Mouse (Mus musculus): ENCODE data around the gene Ahcyl2. TPM values are rescaled to one million over a fixed set of nuclear protein-coding genes. Genes with fewer than 3 reads are reported as not detected.
"Not testable (repeated sequence)": the region's sequence is repeated elsewhere in the genome, so short reads cannot be mapped to it uniquely, and the experiment has no call there.

Ahcyl2 gene
- polyA plus RNA-seq, 1 experiment from 2014 or later: 20.2 TPM

DNA sequence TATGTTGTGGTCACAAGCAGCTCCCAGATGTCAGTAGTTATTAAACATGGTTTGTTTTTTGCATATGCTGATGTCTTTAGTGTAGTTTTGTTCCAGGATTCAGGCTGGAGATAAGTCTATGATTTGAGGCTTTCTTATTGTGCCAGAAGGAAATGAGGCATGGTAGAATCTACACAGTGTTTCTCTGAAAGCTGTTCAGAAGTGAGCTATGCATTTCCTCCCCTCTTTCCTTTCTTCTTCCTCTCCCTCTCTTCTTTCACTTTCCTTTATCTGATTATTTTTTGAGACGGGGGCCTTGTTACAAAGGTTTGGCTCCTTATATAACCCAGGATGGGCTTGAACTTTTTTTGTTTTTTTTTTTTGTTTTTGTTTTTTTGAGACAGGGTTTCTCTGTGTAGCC lies 25.7 kb downstream of the Ahcyl2 start:
- Histone ChIP-seq H3K9ac (no peak overlapping the region), H3K4me1 (replicated peaks) (0 out of 2 replicates have a peak, but pooled peaks cover 8% of the 10 kb centered on the region), H3K4me3 (no peak overlapping the region), H3K4me2 (no peak overlapping the region), H3K9me3 (no peaks in the 10 kb centered on the region), H3K27ac (replicated peaks) (no peak overlapping the region), H3K36me3 (no peaks in the 10 kb centered on the region), H3K27me3 (no peaks in the 10 kb centered on the region)
- WGBS: 85% methylated on average over 1 of the region's 1 CpGs
- ATAC-seq (ENCODE audit: low FRiP score, low read depth): no peak

DNA sequence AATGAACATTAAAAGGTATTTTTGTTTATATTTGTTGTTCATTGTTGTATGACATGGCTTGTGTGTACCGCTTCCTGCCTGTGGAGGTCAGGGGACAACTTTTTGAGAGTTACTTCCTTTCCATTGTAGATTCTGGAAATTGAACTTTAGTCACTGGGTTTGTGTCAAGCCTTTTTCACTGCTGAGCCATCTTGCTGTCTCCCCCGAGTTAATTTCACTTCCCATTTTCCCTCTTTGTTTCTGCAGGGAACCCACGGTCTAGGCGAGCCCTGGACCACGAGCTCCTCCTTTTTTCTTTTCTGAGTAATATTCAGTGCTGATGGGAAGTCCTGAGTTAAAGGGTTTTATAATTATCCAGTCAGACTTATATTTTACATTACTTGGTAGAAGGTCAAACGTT lies 26.8 kb downstream of the Ahcyl2 start:
- H3K4me1 ChIP-seq (replicated peaks): no peaks in the 10 kb centered on the region
- H3K9me3 ChIP-seq: no peaks in the 10 kb centered on the region
- H3K27ac ChIP-seq (replicated peaks): no peak overlapping the region
- H3K36me3 ChIP-seq: no peaks in the 10 kb centered on the region
- no peak overlapping the region for H3K4me3 ChIP-seq
- no peak overlapping the region for H3K9ac ChIP-seq
- no peaks in the 10 kb centered on the region for H3K27me3 ChIP-seq
- 89% methylated on average over 6 of the region's 6 CpGs for WGBS
- ATAC-seq (ENCODE audit: low FRiP score, low read depth): no peak
- no peak overlapping the region for H3K4me2 ChIP-seq

DNA sequence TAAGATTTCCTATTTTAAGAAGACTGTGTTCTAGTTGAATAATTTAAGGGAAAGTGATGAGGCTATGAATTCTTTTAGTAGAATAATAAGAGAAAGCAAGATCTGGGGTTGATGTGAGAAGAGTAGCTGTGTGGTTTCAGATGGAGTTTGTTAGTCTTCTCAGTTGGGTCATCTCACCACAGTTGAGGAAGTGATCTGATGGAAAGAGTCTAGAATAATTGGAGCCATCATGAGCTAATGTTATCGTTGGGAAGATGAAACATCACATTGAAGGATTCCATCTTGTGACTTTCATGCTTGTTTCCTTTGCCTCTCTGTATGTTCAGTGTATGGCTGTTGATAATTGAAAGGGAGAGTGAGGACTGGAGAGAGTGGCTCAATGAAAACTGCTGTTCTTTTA lies 35.2 kb downstream of the Ahcyl2 start:
- WGBS: 97% methylated on average over 1 of the region's 1 CpGs
- no peak for ATAC-seq (ENCODE audit: low FRiP score, low read depth)
- Histone ChIP-seq H3K9ac (no peak overlapping the region), H3K36me3 (no peaks in the 10 kb centered on the region), H3K4me2 (no peak overlapping the region), H3K4me3 (no peak overlapping the region), H3K4me1 (replicated peaks) (no peaks in the 10 kb centered on the region), H3K9me3 (no peaks in the 10 kb centered on the region), H3K27me3 (no peaks in the 10 kb centered on the region), H3K27ac (replicated peaks) (no peak overlapping the region)

DNA sequence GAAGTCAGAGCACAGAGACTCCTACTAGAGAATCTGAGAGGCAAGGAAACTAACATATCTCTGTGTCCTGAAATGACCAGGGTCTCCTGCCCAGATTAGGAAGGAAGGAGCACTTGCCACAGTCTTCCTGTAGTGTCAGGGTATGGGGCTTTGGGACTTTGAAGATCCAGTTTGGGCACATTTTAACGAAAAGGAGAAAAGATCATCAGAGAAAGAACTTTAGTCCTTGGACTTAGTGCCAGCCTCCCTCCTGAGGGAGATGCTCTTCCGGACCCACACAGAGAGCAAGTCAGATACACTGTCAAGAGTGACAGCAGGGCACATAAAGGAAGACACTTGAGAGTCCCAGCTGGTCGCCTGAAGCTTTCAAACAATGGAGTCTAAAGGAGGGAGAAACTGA lies 36.2 kb downstream of the Ahcyl2 start:
- WGBS: 44% methylated on average over 3 of the region's 3 CpGs
- no peak for ATAC-seq (ENCODE audit: low FRiP score, low read depth)
- Histone ChIP-seq H3K4me3 (no peak overlapping the region), H3K9me3 (no peaks in the 10 kb centered on the region), H3K9ac (no peak overlapping the region), H3K36me3 (no peaks in the 10 kb centered on the region), H3K4me1 (replicated peaks) (no peaks in the 10 kb centered on the region), H3K4me2 (no peak overlapping the region), H3K27me3 (no peaks in the 10 kb centered on the region), H3K27ac (replicated peaks) (no peak overlapping the region)

DNA sequence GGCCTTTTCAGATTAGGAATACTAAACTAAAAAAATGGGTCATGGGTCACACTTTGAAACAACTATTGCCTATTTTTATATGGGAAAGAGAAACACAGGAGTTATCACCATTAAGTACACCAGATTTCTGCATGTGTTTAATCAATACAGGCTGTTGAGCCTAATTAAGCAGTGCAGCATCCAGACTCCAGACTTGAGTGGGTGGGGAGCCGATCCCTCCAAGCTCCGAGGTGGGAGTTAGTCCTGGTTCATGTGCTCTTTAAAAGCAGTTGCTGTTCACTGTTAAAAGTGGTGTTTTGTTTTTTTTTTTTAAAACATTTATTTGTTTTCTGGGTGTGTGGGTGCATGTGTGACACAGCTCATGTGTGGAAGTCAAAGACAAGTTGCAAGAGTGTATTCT lies 37.6 kb downstream of the Ahcyl2 start:
- WGBS: 84% methylated on average over 2 of the region's 2 CpGs

DNA sequence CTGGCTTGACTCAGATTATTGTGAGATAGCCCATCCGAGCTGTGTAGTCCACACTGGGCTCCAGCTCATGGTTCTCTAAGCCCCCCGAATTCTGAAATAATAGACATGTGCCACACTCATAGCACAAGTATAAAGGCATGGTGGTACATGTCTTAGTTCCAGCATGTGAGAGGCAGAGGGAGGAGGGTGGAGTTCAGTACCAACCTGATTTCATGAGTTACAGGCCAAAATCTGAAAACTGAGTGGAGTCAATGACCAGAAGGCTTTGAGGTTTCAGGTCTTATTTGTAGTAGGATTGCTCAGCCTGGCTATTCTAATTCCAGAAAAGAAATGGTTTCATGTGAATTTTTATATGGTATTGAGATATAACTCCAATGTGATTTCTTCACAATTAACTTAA lies 44.3 kb downstream of the Ahcyl2 start:
- H3K27me3 ChIP-seq: no peaks in the 10 kb centered on the region
- no peak overlapping the region for H3K4me2 ChIP-seq
- WGBS: 91% methylated on average over 2 of the region's 2 CpGs
- H3K4me3 ChIP-seq: no peak overlapping the region
- H3K36me3 ChIP-seq: no peaks in the 10 kb centered on the region
- H3K9ac ChIP-seq: no peak overlapping the region
- no peaks in the 10 kb centered on the region for H3K9me3 ChIP-seq
- H3K4me1 ChIP-seq (replicated peaks): peaks cover 20% of the 10 kb centered on the region
- H3K27ac ChIP-seq (replicated peaks): no peak overlapping the region
- no peak for ATAC-seq (ENCODE audit: low FRiP score, low read depth)

More for the DNA sequence above, 37.6 kb downstream of the Ahcyl2 start:
- Histone ChIP-seq H3K4me2 (no peak overlapping the region), H3K27me3 (no peaks in the 10 kb centered on the region), H3K36me3 (no peaks in the 10 kb centered on the region), H3K4me1 (replicated peaks) (no peaks in the 10 kb centered on the region), H3K9ac (no peak overlapping the region), H3K9me3 (no peaks in the 10 kb centered on the region), H3K4me3 (no peak overlapping the region), H3K27ac (replicated peaks) (no peak overlapping the region)
- no peak for ATAC-seq (ENCODE audit: low FRiP score, low read depth)

DNA sequence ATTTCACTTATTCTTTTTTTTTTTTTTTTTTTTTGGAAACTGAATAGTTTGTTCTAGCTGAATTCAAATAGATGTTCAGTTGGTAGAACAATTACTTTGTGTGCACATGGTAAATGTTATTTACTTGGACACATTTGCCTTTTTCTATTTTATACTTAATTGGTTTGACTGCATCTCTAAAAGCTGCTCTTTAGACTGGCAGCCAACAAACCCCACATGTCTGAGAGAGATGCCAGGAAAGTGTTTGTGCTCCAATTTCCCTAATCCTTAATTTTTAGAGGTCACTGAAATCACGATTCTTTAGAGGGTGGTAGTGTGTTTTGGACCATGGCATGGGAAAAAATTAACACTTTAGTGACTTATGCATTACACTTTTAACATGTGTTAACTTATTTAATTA lies 44.8 kb downstream of the Ahcyl2 start:
- 53% methylated on average over 1 of the region's 1 CpGs for WGBS
- no peak overlapping the region for H3K9ac ChIP-seq
- no peak overlapping the region for H3K4me3 ChIP-seq
- no peaks in the 10 kb centered on the region for H3K27me3 ChIP-seq
- H3K4me1 ChIP-seq (replicated peaks): peaks cover 20% of the 10 kb centered on the region
- no peak overlapping the region for H3K27ac ChIP-seq (replicated peaks)
- ATAC-seq (ENCODE audit: low FRiP score, low read depth): no peak
- no peaks in the 10 kb centered on the region for H3K9me3 ChIP-seq
- H3K4me2 ChIP-seq: no peak overlapping the region
- H3K36me3 ChIP-seq: no peaks in the 10 kb centered on the region

DNA sequence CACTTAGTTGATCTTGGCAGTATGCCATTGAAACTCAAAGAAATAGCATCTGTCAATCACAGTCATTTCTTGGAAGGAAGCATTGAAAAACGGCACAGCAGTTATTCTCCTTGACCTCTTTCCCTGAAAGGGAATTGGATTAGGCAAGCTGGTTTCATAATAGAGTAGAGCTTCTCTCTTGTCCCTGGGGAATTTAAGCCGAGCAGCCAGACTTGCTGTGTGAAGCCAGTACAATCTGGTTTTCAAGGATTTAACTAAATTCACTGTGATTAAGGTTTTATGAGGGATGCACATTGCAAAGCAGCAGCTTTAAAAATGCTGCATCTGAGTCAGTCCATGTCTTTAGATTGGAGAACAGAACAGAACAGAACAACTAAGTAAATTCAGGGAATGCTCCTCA lies 46.8 kb downstream of the Ahcyl2 start:
- Histone ChIP-seq H3K4me2 (no peak overlapping the region), H3K9ac (no peak overlapping the region), H3K27ac (replicated peaks) (peak overlapping the region; percentile 18; the same call in 1 of the 2 replicates), H3K4me3 (no peak overlapping the region), H3K9me3 (no peaks in the 10 kb centered on the region), H3K4me1 (replicated peaks) (peaks cover 20% of the 10 kb centered on the region), H3K27me3 (no peaks in the 10 kb centered on the region), H3K36me3 (no peaks in the 10 kb centered on the region)
- WGBS: 1% methylated on average over 2 of the region's 2 CpGs
- peak; percentile 77; the same call in 1 of the 2 replicates for ATAC-seq (ENCODE audit: low FRiP score, low read depth)

DNA sequence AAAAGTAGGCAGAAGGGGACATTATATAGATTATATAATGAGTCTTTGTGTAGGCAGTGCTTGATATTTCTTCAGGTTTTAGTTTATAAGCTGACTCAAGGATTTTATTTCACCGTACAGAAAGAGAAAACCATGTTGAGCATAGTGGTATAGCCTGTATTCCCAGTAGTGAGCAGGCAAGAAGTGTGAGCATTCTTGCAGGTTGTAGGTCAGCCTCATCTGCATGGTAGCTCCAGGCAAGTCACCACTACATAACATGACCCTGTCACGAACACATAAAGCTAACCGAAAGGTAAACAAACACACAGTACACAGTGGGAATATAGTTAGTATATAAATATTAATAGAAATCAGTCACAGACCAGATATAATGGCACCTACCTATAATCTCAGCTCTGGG lies 47.2 kb downstream of the Ahcyl2 start:
- H3K27me3 ChIP-seq: no peaks in the 10 kb centered on the region
- WGBS: 68% methylated on average over 3 of the region's 3 CpGs
- no peaks in the 10 kb centered on the region for H3K9me3 ChIP-seq
- H3K36me3 ChIP-seq: no peaks in the 10 kb centered on the region
- 0 out of 2 replicates have a peak overlapping the region, but pooled peaks have one; percentile 18 for H3K27ac ChIP-seq (replicated peaks)
- no peak overlapping the region for H3K9ac ChIP-seq
- no peak overlapping the region for H3K4me3 ChIP-seq
- no peak for ATAC-seq (ENCODE audit: low FRiP score, low read depth)
- H3K4me2 ChIP-seq: no peak overlapping the region
- H3K4me1 ChIP-seq (replicated peaks): peaks cover 20% of the 10 kb centered on the region

DNA sequence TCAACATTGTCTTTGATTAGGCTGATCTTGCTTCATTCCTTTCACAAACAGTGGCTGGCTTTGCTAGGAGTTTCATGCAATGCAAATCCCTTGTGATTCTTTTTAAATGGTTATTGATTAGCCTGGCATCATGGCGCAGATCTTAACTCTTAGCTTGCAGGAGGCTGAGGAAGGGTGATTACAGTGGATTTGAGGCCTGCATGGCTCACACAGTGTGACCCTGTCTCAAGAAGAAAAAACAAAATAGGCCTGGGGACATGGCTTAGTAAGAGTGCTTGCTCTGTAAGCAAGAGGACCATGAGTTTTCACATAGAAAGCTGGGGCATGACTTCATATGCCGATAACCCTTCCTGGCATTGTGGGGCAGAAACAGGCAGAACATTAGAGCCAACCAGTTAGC lies 47.8 kb downstream of the Ahcyl2 start:
- ATAC-seq (ENCODE audit: low FRiP score, low read depth): no peak
- no peaks in the 10 kb centered on the region for H3K27me3 ChIP-seq
- no peak overlapping the region for H3K9ac ChIP-seq
- H3K4me1 ChIP-seq (replicated peaks): peaks cover 20% of the 10 kb centered on the region
- H3K4me2 ChIP-seq: no peak overlapping the region
- H3K36me3 ChIP-seq: no peaks in the 10 kb centered on the region
- no peaks in the 10 kb centered on the region for H3K9me3 ChIP-seq
- no peak overlapping the region for H3K4me3 ChIP-seq
- 79% methylated on average over 2 of the region's 2 CpGs for WGBS
- H3K27ac ChIP-seq (replicated peaks): no peak overlapping the region

DNA sequence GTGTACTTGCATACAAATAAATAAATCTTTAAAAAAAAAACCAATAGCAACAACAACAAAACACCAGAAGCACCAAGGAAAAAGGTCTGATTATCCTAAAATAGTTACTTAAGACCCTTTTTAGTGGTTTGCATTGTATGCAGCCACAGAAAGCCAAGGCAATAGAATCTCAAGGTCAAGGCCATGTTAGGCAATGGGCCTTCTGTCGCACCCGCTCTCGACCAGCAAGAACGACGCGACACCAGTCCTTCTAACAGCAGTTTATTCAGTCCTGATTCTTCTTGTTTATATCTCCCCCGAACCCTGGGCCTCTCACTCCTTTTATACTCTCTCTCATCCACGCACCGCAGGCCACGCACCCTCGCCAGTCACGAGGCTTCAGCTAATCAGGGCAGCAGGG lies 48.6 kb downstream of the Ahcyl2 start:
- H3K9me3 ChIP-seq; H3K4me2 ChIP-seq; H3K4me3 ChIP-seq; ATAC-seq (ENCODE audit: low FRiP score, low read depth); H3K36me3 ChIP-seq; H3K27ac ChIP-seq (replicated peaks); H3K27me3 ChIP-seq; H3K9ac ChIP-seq: not testable (repeated sequence)
- H3K4me1 ChIP-seq (replicated peaks): peaks cover 20% of the 10 kb centered on the region
- WGBS: 93% methylated on average over 12 of the region's 12 CpGs

DNA sequence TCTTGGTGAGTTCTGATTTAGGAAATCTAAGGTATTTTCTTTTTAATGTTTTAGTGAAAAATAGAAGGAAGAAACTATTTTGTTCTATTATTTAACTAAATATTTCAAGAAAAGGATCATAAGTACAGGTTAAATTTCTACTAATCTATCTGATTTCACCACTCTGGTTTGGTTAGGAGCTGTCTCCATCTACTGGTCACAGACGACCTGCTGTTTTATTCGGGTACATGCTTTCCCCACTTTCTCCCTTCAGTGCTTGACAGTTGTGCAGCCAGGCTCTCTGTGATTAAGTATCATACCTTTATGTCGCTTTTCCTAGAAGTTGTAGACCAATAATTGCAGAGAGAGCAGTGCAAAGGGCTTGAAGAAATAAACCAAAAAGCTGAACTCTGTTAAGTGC lies 51.5 kb downstream of the Ahcyl2 start:
- Histone ChIP-seq H3K36me3 (no peaks in the 10 kb centered on the region), H3K4me2 (no peak overlapping the region), H3K4me1 (replicated peaks) (peaks cover 16% of the 10 kb centered on the region), H3K27ac (replicated peaks) (no peak overlapping the region), H3K4me3 (no peak overlapping the region), H3K9ac (no peak overlapping the region), H3K9me3 (no peaks in the 10 kb centered on the region), H3K27me3 (no peaks in the 10 kb centered on the region)
- no peak for ATAC-seq (ENCODE audit: low FRiP score, low read depth)
- 36% methylated on average over 3 of the region's 3 CpGs for WGBS

DNA sequence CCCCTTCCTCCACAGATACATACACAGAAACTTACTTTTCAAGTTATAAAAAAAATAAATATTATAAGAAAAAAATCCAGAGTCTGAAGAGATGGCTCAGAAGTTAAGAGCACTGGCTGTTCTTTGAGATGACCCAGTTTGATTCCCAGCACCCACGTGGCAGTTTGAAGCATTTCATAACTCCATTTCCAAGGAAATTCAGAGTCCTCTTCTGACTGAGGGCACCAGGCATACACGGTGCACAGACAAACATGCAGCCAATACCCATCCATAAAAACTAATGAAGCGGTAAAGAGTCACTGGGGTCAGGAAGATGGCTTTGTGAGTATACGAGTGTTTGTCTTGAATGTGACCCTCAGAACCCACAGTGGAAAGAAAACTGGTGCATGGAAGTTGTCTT lies 52.5 kb downstream of the Ahcyl2 start:
- H3K27me3 ChIP-seq: no peaks in the 10 kb centered on the region
- no peaks in the 10 kb centered on the region for H3K9me3 ChIP-seq
- H3K4me1 ChIP-seq (replicated peaks): peaks cover 6% of the 10 kb centered on the region
- H3K27ac ChIP-seq (replicated peaks): no peak overlapping the region
- H3K4me2 ChIP-seq: no peak overlapping the region
- 43% methylated on average over 4 of the region's 4 CpGs for WGBS
- no peaks in the 10 kb centered on the region for H3K36me3 ChIP-seq
- H3K4me3 ChIP-seq: no peak overlapping the region
- no peak for ATAC-seq (ENCODE audit: low FRiP score, low read depth)
- H3K9ac ChIP-seq: no peak overlapping the region

All from hindbrain, embryonic 15.5 days (tissue).